Mouse (Mus musculus): ENCODE data around the gene Nampt. TPM values are rescaled to one million over a fixed set of nuclear protein-coding genes. Genes with fewer than 3 reads are reported as not detected.

The Nampt gene
- polyA plus RNA-seq, 1 experiment from 2014 or later = 28.4 TPM

DNA sequence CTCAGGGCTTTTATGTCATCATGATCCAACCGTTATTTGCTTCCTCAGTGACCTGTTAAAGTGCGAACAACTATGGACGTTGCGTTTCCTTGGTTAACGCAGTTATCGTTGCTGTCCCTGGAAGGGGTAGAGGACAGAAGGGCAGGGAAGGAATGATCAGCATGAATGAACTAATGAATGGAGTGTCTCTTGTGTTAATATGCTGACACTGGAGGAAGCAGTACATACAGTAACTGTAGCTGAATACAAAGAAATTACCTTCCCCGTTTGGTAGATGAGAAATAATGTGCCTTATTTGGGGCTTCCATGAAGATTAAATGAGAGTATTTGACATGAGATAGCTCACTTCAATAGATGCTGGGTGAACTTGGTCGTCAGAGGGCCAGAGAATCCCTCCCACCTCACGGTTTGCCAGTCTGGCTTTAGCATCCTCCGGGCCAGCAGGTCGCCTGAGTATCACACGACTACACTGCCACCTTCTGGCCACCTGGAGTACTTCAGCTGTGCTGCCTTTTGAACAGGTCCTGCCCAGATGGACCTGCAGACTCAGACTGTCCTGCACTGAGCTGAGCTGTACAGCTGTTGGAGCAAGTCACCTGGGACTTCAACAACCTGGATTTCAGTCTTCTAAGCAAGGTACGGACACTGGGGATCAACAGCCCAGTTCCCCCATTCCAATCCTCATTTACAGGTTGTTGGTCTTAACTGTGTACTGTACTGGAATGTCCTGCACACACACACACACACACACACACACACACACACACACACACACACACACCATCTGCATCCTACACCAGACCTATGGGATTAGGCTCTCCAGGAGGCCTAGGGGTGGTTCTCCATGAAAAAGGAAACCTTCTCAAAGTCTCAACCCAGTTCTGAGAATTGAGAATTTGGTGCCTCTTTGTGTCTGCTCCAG is 78.1 kb downstream of the Nampt start:
- DNase-seq (ENCODE audit: low spot score) (peak; percentile 95), ATAC-seq (replicated peaks; ENCODE audit: low FRiP score, low TSS enrichment, low read depth) (peak; percentile 74)
- no peak overlapping the region for H3K9ac ChIP-seq (ENCODE audit: low read length)
- no peak overlapping the region for H3K27ac ChIP-seq (ENCODE audit: low read depth)
- H3K4me3 ChIP-seq (ENCODE audit: low read depth, low read length) = no peak overlapping the region
- H3K36me3 ChIP-seq (ENCODE audit: control insufficient read depth, insufficient read depth, low read length) = no peaks in the 10 kb centered on the region
- H3K27me3 ChIP-seq (replicated peaks; ENCODE audit: control insufficient read depth, insufficient read depth, low read length) = no peaks in the 10 kb centered on the region
- H3K9me3 ChIP-seq (ENCODE audit: control insufficient read depth, low read length) = no peaks in the 10 kb centered on the region
- H3K4me2 ChIP-seq (ENCODE audit: low read length) = no peak overlapping the region
- no peaks in the 10 kb centered on the region for H3K4me1 ChIP-seq (replicated peaks; ENCODE audit: control insufficient read depth, insufficient read depth, low read length)
- 48% methylated on average over 13 of the region's 13 CpGs for WGBS

DNA sequence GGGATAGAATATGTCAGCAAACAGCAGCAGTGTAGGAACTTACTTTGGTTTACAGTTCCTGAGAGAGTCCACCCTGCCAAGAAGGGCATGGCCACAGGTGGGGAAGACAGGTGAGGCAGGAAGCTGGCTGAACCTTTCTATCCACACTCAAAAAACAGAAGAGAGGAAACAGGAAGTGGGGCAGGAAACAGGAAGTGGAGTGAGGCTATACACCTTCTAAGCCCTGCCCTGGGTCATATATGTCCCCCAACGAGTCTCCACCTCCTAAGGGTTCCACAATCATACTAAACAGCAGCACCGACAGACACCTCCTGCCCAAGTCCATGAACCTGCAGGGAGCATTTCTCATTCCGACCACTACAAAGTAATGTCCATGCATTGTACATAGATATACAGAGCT is 81.7 kb downstream of the Nampt start:
- DNase-seq (ENCODE audit: low spot score) (no peak), ATAC-seq (replicated peaks; ENCODE audit: low FRiP score, low TSS enrichment, low read depth) (no peak)
- Histone ChIP-seq H3K9me3 (ENCODE audit: control insufficient read depth, low read length) (no peaks in the 10 kb centered on the region), H3K36me3 (ENCODE audit: control insufficient read depth, insufficient read depth, low read length) (no peaks in the 10 kb centered on the region), H3K4me3 (ENCODE audit: low read depth, low read length) (no peak overlapping the region), H3K27me3 (replicated peaks; ENCODE audit: control insufficient read depth, insufficient read depth, low read length) (no peaks in the 10 kb centered on the region), H3K4me2 (ENCODE audit: low read length) (no peak overlapping the region), H3K9ac (ENCODE audit: low read length) (no peak overlapping the region), H3K4me1 (replicated peaks; ENCODE audit: control insufficient read depth, insufficient read depth, low read length) (no peaks in the 10 kb centered on the region), H3K27ac (ENCODE audit: low read depth) (no peak overlapping the region)
- 85% methylated on average over 3 of the region's 3 CpGs for WGBS

Other genes starting within 250 kb of the Nampt start
- 127 and 129 TPM in 2 replicates for gene Sypl, start 134.3 kb downstream of the Nampt start, polyA plus RNA-seq (2014; fragmentation: Nextera tagmentation; extraction: Ambion mirVana)

Measured in intestine, embryonic 14.5 days (tissue).